Mouse (Mus musculus) heart, postnatal 4 days (tissue): ENCODE data around the gene Esyt2. TPM values are rescaled to one million over a fixed set of nuclear protein-coding genes. Genes with fewer than 3 reads are reported as not detected.

Experiments
- DNase-seq: peaks from one replicate; pipeline ENCODE4 v3.0.0; 2021
- total RNA-seq, 2 experiments: library from RNA; stranded (reverse); gene quantifications; 2 replicates each; pipeline ENCODE4 v1.2.3; 2021

Esyt2 gene
- total RNA-seq, 2 experiments from 2014 or later, result 33.8 to 38.4 TPM

DNA sequence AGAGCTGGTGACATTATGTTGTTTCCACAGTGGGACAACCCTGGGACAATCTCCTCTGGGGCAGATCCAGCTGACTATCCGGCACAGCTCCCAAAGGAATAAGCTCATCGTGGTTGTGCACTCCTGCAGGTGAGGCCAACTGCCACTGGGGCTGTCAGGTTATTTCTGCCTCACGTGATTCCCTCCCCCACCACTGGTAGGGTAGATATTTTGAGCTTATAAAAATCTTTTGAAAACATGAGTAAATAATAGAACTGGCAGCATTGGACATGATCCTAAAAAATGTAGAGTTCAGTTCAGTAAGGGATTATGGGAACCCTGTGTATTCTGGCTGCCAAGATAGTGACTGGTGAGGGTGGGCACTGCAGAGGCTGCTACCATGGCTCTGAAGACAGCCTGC lies 85.9 kb downstream of the Esyt2 start:
- DNase-seq, result no peak

DNA sequence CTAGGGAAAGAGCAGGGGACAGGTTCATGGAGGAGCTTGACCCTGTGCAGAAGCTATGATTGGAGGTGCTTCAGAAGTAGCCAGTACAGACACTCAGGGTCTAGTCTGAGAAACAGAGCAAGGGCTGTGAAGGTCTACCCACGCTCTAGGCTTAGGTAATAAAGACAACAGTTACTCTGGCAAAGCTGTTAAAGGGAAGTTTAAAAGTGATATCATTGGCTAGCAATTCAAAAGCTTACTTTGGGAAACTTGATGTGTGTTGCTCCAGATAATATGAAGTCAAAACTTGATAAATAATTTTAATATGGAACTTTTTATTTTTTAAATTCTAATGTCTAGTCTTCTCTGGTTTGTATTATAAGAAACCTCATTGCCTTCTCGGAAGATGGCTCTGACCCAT lies 86.3 kb downstream of the Esyt2 start:
- no peak for DNase-seq

DNA sequence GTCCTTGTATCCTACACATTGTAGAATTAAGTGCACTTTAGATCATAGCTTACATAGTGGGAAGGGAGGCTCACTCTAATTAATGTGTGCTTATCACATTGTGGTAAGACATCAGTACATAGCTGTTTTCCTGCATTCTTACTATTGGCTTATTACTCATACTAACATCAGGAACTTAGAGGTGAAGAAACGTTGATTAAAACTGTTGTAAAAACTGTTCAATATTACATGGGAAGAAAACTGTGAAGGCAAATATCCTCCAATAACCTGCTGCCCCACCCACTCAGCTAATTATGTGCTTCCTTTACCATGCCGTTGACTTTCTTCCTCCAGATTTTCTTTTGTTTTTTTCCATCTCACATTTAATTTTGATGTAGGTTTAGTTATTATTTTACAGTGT lies 87.9 kb downstream of the Esyt2 start:
- DNase-seq, result no peak

DNA sequence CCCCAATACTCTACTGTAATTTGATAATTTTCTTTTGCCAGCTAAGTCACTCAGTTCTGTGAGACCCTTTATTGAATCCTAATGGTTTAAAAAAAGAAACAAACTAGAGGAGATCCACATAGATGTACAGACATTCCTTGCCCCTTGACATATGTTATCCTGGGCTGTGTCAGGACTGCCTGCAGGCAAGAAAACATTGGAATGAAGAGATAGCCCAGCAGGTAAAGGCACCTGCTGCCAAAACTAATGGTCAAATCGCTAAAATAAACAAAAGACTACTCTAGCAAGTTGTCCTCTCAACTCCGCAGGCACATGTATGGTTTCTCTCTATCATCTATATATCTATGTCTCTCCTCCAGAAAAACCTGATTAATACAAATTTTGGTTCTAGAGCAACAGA lies 102.1 kb downstream of the Esyt2 start:
- DNase-seq, result no peak

DNA sequence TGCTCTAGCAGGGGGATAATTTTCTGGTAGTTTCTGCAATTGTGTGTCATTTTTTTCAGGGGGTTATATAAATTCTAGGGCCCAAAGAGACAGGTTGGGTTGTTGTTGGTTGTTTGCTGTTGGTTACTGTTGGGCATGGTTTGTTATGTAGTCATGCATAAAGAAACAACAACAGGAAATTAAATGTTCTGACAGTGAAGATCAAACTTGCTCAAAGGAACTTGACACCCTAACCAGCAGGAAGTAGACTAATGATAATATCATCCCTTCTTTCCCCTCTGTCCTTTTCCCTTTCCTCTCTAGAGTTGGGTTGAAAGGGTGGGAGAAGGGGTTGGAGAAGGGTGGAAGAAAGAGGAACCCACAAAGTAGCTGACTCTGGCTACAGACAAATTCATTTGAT lies 103.0 kb downstream of the Esyt2 start:
- DNase-seq, result no peak

DNA sequence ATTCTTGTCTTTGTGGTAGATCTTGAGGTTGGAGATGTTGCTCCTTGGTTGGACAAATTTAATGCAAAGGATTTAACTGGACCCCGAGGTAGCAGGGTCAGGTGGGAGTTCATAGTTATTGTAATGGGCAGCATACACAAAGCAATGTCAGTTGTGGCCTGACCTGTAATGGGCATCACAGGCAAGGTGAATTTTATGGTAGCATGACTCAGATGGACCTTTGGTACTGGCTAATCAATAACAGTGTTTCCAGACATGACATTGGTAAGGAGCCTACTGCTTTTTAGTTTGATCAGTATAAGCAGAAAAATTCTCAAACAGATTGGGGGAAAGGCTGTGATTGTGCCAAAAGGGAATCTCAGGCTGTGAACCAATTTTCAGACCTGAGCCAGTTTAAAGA lies 105.8 kb downstream of the Esyt2 start:
- no peak for DNase-seq

DNA sequence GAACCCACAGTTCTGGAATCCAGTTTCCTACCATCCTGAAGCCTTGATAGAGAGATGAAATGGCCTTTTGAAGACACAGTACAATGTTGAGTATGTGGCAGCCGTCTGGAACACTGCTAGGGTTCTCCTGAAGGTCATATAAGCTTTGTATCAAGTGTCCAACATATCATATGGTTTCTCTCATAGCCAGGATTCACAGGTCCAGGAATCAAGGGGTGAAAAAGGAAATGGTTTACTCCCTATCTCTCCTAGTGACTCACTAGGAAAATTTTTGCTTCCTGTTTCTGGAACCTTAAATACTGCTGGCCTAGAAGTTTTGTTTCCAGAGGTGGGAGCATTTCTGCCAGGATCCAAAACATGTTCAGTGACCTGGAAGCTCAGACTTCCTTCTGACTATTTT lies 108.9 kb downstream of the Esyt2 start:
- DNase-seq, result no peak

DNA sequence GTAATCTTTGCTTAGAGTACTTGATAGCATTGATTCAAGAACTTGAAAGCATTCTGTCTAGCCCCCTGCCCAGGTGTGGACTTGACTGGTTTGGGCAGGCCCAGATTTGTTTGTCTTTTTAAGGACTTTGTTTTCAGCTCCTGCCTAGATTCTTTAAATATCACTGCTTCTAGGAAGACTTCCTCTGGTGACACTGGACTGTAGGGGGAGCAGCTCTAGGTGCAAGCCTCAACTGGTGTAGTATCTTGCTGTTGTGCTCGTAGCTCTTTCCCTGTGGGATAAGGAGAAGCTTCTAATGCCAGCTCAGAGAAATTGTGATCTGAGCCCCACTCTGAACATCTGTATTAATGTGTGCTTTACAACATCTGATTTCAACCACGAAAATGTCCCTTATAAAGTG lies 113.3 kb downstream of the Esyt2 start:
- DNase-seq, result no peak

DNA sequence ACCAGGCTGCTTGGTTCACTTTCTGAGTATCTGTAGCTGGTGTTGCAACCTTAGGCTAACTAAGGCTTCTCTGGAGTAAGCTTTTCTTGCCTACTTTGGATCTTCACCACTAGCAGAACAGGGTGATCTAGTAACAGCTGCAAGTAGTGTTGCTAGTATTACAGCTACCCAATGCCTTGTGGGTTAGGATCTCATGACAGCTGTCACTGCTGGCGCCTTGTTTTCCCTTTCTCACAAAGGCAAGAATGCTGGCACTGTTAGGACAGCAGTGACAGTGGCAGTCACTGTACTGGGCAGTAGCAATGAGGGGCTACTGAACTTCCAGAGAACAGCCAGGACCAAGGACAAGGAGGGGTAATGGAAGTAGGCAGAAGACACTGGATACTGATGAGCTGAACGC lies 114.3 kb downstream of the Esyt2 start:
- DNase-seq, result no peak

DNA sequence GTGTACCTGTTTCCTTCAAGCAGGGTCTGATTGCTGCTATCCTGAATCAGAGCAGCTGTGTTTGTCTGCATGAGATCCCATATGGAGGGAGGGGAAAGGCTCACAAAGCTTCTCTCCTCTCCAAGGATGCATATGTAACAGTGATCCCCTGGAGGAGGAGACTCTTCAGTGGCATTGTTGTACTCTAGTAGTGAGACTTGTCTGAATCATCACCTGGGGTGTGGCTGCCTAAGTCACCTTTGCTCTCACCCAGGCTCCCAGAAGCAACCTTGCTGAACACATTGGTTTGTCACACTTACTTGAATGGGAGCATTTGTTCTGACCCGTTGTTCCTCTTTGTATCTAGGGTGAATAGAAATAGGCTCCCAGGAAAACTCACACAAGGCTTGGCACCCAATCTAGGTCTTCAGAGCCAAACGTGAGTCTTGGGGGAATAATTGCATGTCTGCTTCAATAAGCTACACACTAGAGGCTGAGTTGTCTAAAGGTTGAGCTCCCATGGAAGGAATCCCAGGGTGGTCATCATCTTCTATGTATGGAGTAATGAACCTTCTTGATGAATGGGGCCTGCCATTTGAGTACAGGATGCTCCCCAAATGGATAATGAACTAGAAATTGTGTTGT lies 115.2 kb downstream of the Esyt2 start:
- DNase-seq, result no peak

DNA sequence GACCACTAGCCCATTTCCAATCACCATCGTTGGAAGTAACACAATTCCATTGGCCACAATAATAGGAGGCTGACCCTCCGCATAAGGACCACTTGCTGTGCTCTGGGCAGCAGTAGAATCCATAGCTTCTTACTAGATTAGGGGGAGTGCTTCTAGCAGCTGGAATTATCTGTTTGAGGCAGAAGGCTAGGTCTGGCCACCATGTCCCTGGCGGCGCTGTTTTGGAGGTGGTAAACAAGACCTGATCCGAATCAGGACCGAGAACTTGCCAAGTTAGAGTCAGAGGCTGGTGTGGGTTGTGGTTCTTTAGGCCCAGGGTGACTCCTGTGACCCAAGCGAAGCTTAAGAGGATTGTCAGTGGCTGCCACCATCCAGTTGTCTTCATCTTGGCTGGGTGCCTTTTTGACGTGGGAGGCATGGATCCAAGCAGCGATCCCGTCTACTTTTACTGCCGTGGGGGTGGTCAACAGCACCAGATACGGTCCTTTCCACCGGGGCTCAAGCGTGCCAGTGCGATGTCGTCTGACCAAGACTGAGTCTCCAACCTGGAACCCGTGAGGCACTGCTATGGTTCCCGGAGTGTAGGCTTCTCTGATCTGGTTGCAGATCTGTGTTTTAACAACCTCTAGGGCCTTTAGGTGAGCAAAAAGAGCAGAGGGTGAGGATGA lies 123.2 kb downstream of the Esyt2 start:
- peak; percentile 7 for DNase-seq

DNA sequence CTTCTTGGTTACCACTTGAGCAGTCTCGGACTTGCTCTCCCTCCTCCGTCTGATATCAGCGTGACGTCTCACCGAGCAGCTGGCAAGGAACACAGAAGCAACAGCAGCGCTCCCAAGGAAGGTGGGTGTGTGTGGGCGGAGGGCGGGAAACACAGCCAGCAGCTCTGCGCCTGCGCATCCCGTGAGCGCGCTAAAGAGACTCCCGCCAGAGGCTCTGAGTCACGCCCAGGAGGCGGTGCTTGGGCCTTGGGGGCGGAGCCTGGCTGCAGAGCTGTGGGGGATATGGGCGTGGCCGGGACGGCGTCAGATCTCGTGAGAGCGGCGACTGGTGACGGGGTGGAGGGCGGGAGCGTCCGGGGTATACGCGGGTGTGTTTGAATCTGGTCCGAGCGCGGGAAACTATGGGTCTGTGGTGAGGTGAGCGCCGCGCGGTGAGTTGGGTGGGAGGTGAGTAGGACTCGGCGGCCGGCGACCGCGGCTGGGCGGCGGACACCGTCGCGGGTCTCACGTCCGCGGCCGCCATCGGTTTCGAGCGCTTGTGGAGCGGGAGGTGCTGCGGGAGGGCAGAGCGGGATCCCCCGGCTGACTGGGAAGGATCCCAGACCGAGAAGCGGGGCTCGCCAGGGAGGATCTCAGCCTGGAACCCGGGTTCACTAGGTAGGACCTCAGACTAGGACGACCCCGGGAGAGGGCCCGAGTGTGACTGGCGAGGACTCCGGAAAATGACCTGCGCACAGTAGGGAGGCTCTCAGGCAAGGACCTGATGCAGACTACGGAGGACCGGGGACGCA lies 124.2 kb downstream of the Esyt2 start, which contains the start of gene Ncapg2:
Ncapg2 (plus strand) TSS at position 358 of the 791 bp plus-strand sequence.
- DNase-seq, result peak; percentile 100

DNA sequence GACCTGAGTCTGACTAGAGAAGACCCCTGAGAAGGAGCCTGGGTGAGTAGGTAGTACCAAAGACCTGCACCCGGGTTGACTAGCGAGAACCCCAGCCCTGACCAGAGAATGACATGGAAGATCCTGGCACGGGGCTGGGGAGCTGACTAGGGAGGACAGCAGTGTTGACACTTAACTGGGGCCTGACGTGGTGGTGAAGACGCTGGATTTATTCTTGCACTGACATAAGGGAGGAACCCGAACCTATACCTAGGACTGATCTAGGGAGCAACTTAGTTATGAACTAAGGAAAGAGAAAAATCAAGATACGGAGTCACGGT lies 124.8 kb downstream of the Esyt2 start:
- no peak for DNase-seq

DNA sequence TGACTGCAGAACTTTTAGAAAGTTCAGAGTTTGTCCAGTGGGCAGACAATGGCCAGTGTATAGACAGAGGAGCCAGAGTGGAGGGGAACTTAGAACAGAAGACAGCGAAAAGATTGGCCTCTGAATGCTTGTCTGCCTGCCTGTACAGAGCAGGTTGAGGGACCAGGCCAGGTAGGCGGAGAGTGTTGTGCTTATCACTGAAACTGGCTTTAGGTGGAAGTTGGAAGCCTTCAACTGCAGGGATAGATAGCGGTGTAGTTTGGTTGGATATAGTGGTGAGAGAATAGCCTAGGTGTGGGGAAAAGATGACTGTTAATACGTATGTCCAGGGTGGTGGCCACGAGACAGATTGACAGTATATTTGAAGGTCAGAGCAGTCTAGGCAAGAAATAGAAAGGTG lies 126.9 kb downstream of the Esyt2 start:
- no peak for DNase-seq

DNA sequence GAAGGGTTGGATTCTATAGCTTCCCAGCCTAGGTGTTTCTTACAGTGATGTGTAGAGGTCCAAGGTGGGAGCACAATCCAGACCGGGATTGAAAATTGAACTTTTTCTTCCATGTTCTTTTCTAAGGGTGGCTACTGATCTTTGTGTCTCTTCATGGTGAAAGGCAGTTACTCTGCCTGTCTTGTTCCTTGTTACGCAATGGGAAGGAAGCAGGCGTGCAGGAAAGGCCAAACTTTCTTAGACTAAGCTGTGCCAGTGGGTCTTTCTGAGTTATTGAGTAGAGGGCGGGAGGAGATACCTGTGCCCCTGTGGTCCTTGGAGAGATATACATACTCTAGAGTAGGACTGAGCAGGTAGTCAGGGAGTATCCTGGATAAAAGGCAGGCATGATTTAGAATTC lies 133.9 kb downstream of the Esyt2 start:
- DNase-seq, result no peak

DNA sequence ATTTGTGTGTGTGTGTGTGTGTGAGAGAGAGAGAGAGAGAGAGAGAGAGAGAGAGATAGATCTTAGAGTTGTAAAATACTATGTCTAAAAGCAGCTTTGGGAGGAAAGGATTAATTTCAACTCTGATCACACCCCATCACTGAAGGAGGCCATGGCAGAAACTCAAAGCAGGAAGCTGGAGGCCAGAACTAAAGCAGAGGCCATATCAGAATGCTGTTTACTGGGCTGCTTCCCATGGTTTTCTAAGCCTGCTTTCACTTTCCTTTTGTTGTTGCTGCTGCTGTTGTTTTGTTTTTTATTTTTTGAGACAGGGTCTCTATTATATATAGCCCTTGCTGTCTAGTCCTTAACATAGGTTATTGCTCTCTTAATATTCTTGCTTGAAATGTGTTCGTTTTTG lies 135.5 kb downstream of the Esyt2 start:
- DNase-seq, result no peak

DNA sequence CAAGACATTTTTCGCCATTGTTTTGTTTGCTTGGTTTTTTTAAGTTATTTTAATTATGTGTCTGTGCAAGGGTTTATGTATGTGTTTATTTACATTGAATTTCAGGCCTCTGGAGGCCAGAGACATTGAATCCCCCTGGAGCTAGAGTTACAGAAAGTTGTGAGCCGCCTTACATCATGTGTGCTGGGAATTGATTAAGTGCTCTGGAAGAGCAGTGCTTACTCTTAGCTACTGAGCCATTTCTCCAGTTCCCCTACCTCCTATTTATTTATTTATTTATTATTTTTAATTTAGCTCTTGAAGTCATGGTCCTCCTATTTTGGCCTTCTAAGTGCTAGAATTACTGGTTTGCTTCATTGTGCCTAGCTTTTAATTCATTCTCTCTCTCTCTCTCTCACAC lies 140.7 kb downstream of the Esyt2 start:
- no peak for DNase-seq

DNA sequence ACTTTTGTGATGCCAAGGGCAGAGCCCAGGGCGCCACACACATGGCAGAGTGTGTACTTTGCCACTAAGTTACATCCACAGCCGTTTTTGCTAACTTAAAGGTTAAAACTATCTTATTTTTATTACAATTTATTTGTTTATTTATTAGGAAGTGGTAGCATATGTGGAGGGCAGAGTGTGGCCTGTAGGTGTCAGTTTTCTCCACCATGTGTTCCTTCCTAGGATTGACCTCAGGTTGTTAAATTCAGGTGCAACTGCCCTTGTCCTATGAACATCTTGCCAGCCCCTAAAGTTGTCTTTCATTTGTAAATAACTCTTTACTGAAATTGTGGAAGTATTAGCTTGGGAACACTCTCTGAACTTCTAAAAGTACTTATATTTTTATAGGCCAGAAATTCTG lies 144.4 kb downstream of the Esyt2 start:
- no peak for DNase-seq

DNA sequence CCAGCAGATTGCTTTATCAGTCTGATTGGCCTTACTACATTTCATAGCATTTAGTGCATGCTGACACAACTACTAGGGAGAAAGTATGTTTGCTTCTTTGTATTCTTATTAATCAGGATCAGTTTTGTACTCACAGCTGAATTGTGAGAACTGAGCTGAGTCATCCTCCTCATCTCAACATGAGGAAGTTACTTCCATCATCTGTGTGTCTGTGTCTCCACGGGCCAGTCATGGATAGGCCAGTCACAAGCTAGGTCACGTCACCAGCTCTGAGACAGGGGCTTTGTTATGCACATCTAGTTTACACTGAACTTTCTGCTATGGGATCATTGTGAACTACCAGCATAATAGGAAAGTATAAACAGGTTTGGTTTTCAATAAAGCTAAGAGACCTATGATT lies 152.7 kb downstream of the Esyt2 start:
- DNase-seq, result no peak

DNA sequence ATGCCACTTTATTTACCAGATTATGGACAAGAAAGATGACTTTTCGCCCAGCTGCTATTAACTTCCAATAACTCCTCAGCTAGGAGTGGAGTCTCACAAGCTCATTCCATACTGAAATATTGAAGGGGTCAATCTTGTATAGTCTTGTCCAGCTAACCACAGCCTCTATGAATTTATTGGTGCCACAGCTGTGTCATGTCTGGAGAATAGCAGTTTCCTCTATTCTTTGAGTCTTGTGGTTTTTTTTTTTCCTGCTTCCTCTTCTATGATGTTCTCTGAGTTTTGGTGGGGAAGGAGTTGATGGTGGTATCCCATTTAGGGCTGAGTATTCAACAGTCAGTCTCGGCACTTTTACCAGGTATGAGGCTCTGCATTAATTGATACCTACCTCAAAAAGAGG lies 154.2 kb downstream of the Esyt2 start:
- no peak for DNase-seq

DNA sequence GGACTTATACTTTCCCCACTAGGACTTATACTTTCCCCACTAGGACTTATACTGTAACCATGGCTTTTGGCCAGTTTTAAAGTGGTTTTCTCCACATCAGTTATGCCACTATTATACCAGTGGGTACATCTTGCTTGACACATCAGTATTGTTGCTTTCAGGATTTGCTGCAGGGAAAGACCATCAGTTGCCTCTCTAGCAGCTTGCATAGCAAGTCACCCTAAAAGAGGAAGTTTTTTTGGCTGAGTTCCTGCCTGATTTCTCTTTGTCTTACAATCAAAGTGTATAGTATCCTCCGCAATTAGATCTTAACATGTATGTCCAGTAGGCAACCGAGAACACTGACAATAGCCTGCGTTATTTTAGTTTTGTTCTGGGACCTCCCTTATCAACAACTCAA lies 155.1 kb downstream of the Esyt2 start:
- DNase-seq, result no peak

DNA sequence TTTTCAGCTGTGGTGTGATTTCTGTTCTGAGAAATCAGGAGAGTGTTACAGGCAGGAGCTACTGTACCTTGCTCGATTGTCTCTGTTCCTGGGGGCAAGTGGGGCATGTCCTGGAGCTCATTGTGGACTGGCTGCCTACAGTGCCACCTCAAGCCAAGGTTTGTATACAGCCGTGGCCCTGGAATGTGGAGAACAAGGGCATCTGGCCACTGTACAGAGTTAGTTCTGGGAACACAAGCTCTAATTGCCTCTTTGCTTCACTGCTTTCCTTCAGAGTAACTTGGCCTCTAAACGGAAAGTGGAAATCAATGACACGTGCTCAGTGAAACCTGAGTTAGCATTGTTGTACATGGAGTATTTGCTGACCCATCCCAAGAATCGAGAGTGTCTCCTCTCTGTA lies 157.6 kb downstream of the Esyt2 start:
- no peak for DNase-seq
